Mouse (Mus musculus): ENCODE measurements at regions not wholly inside any gene's neighbourhood (a gene's known extent, or its start where the extent isn't known, plus 50 kb on each side); places are given as distances from the start of the nearest gene placed in this dataset.

DNA sequence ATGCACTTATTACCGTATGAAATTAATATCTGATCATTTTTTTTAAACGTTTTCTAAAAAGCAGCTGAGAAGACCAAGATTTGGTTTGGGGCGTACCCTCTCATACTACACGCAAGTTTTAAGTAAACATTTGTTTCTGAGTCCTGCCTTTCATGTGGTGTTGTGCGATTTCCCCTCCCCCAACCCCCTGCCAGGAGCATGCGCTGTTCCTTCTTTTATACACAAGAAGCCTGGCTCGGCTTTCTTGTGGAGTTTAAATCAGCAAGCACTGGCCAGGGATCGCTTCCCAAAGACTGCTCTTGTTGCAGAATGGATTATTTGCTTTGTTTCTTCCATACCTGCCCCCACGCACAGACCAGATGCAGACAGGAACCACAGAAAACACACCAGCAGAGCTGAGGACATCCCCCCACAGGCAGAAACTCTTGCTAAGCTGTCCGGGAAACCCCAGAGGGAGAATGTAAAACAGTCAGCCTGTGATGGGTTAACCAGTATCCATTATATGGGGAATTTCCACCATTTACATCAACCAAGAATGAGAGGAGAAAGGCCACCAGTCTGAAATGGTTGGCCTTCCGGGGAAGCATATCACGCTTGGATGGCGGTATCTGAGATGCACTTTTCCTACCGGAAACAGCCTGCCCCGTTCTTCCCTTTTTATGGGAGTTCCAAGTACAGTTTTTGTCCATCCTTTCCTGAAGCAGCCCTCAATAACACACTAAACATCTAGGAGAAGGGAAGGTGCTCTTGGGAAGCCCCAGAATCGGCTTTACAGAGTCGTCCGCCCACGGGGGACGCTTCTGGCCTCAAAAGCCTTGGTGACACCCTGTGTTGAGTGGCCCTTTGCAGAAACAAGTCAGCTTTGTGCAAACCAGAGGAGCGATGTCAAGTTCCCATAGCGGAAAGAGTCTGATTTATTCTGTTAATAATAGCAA is 91.3 kb downstream of the Tomm20 start:
- no peak for DNase-seq (ENCODE audit: low spot score)

DNA sequence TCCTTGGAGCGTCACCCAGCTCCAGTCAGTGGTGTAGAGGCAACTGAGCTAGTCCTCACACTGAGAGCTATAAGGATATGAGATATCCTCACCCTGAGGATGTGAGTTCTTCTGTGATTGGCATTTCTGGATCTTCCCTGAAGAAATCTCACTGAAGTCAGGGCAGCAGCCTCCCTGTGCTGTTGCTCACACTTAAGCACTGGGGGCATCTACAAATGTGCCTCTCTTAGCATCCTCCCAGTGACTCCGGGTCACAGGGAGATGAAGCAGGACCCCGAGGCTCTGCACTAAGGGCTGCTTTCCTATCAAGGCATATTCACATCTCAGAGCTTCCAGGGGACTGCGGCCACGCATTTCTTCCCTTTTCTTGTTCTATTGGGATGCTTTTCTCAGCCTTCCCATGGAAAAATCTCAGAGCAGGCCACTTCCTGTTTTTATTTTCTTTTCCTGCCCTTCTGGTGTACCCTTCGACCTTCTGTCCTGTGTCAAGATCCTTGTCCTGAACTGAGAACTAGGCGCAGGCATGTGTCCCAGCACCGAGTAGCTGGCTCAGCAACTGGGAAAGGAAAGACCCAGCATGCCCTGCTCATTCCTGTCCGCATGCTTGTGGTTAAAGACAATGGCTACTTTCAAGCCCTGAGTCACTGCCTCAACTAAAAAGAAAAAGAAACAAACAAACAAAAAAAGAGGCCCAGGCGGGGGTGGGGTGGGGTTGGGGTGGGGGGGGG is 92.8 kb downstream of the Tomm20 start:
- no peak for DNase-seq (ENCODE audit: low spot score)

DNA sequence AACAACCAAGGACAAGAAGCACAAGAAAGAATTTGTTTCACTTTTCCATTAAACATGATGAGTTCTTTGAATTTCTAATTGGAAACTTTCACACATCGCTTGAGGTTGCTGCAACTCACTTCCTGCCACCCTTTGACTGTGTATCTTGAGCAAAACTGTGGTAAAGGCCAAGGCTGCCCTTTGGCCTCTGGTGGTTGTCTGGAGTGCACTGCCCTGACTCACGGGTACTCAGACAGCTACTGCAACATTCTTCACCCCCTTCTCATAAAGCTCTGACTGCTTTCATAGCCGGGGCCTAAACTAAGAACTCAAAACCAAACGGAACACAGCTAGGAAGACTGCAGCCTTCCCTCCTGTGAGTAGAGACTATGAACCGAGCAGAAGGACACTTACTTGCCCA is 93.5 kb downstream of the Tomm20 start:
- no peak for DNase-seq (ENCODE audit: low spot score)

DNA sequence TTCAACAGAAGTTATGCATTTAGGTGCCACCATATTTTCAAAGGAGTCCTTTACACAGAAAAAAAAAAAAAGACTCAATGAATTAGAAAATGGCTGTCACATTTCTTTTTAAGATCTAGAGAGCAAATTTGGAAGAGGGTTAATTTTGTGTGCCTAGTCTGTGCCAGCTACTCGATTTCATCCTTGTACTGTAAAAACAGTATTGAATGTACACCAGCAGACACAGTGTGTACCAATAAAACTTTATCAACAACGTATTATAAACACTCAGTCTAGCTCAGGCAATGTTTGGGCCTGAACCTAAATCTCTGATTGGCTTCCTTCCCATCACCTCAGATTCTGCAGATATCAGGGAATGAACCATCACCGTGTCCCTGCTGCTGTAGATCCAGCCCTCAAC is 93.9 kb downstream of the Tomm20 start:
- no peak for DNase-seq (ENCODE audit: low spot score)

DNA sequence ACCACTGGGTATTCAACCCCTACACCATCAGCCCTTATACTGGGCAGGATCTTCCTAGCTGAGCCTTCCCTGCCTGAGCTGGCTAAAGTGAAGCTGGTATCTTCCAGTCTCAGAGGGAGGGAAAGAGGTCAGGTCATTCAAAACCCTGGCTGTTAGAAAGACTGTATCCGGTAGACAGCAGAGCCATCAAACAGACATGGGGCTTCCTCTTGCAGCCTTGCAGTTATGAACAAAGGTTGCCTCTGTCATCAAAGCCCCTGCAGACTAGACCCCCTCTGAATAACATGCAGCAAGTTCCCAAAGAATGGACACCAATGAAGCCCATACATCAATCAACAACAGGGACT is 95.5 kb downstream of the Tomm20 start:
- no peak for DNase-seq (ENCODE audit: low spot score)

DNA sequence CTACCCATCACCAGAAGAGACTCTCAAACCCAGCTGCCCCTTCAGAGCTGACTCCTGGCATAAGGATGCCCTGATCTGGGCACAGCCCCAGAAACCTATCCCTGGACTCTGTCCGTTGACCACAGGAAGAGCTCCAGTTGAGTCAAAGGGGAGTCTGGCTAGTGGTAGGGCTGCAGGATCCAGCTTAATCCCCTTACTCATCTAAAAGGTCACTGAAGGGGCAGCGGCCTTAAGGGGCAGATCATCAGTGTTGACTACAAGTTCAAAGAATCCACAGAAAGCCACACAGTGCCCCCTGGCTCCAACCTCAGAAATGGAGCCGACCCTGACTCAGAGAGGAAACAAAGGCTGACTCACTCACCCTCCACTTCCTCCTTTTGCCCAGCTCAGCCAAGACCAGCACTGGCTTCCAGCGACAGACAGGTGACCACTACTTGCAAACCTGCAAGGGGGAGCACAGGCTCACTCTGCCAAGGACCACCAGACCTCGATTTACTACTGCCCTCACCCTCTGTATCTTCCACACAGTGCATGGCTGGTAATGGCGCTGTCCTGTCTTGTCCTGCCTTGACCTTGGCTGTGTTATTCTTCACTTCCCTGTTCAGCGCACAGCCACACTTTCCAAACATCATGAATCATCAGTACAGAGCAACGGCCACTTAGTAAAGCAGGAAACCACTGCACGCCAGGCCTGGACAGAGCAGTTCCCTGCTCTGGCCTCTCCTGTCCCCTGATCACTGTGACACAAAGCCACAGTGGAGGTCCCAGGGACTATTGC is 96.0 kb downstream of the Tomm20 start:
- no peak for DNase-seq (ENCODE audit: low spot score)

DNA sequence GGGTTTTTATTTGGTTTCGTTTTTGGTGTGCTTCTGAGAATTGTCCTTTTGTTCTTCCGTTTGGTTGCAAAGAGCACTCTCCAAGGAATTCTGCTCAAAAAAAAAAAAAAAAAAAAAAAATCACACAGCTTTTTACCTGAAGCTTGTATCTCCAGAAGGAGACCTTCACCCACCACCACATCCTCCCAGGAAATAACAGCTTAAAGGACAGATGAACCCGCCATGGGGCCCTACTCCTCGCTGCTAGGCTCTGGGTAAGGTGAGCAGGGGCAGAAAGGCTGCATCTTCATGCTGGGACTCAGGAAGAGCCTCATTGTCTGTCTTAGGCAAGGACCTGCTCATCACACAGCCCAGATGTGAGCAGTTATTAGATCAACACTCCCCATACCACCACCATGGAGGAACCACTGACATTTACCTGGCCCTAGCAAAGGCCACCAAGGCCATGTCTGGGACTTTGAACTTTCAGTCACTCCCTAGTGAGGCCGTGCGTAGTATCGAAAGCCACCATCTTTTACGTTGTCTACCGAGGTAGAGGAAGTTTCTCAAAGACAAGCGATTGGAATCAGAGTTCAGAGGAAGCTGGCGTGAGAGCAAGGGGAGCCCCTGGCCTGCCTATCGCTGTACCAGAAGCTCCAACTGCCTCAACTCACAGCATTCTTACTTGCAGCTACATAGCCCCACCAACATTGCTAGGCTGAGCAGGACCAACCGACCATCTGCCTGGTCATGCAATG is 97.1 kb downstream of the Tomm20 start:
- no peak for DNase-seq (ENCODE audit: low spot score)

DNA sequence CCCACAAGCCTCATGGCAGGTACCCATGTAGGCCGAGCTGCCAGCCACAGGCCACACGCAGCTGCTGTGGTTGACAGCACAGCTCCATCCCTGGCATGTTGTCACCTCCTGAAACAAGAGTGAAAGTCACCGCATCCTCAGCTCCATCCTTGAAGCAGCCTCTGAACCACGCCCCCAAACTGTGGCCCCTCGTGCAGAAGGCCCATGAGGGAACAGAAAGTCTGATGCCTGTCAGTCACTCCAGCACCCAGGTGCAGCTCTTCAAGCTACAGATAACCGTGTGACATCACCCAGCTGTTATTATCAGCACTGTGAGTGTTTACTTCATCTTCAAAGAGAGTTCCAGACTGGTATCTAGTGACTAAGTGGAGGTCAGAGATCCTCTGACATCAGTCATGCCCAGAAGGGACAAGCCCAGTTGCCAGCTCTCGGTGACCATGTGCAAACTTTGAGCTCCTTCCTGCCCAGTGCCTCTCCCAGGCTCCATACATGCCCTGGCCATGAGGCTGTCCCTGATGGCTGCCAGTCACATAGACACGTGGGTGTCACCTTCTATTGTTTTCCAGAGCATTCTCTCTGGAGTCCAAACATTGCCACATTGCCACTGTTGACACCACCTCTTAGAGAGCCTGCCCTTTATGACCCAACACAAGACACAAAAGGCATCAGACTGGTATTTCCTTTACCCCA is 97.8 kb downstream of the Tomm20 start:
- no peak for DNase-seq (ENCODE audit: low spot score)

DNA sequence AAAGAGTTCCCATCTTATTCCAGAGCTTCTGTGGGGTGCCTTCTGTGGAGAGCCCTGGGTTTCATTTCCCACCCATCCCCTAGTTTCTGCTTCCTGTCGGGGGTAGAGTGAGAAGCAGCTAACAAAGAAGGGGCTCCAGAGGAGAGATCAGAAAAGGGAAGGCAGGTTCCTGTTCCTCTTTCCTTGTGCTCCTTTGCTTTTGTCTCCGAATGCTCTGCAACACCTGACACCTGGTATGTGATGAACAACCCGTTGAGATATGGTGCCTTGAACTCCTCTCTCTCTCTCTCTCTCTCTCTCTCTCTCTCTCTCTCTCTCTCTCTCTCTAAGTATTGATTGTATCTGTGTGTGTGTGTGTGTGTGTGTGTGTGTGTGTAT is 99.5 kb downstream of the Tomm20 start:
- no peak for DNase-seq (ENCODE audit: low spot score)

DNA sequence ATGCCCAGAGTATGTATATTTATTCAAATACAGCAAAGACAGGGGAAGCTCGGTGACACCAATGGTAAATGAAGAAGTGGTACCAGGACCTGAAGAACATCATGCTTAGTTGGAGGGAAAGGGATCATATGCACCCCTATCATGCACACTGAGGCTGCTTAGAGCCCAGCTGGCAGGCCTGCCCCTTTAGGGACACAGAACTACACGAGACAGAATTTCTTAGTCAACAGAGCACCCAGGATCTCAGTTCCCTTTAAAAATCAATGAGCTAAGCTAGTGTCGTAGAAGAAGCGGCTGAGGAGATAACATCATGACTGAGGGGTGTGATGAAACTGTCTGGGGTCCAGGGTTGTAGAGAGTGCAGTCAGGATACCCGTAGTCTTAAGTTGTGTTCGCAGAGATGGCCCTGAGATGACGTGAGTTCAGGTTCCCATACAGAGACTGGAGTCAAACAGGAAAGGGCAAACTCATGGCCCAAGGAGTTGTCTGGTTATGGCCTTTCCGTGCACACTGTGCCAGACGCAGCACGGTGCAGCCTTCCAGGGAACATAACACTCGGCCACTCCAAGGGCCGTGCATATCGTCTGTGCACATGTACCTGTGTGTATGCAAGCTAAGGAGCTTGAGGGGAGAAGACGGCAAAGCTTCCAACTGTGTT is 100.0 kb downstream of the Tomm20 start:
- no peak for DNase-seq (ENCODE audit: low spot score)

DNA sequence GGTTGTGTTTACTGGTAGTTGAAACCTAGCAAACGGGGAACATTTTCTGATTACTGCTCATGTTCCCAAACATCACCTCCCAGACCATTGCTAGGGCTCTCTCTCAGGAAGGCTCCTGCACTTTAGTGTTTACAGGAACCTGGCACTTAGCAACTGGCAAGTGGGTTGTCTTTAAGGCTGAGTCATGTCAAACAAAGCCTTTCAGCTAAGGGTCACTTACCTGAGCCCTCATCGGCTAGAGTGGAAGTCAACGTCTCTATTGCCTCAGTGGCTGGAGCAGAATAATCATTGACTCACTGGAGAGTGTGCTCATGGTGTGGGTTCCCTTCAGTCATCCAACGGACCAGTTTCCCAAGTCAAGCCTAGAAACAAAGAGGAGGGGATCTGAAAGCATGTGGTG is 101.0 kb downstream of the Tomm20 start:
- DNase-seq (ENCODE audit: low spot score): no peak

DNA sequence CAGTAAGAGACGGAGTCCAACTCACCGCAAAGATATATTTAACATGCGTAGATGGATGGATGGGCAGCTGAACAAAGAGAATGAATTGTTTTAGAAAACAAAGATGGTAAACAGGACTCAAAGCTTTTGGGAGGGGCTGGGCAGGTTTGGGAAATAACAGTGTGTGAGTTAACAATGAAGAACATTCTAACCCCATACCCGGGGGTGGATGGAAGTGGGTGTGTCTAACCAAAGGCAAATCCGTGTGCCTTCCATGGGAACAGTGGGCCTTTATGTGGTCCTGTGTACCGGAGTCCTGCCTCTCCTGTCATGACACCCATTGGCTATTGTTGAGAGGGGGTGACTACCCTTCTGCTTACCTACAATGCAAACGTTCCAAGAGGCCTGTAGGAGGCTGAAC is 104.5 kb downstream of the Tomm20 start:
- DNase-seq (ENCODE audit: low spot score): no peak

DNA sequence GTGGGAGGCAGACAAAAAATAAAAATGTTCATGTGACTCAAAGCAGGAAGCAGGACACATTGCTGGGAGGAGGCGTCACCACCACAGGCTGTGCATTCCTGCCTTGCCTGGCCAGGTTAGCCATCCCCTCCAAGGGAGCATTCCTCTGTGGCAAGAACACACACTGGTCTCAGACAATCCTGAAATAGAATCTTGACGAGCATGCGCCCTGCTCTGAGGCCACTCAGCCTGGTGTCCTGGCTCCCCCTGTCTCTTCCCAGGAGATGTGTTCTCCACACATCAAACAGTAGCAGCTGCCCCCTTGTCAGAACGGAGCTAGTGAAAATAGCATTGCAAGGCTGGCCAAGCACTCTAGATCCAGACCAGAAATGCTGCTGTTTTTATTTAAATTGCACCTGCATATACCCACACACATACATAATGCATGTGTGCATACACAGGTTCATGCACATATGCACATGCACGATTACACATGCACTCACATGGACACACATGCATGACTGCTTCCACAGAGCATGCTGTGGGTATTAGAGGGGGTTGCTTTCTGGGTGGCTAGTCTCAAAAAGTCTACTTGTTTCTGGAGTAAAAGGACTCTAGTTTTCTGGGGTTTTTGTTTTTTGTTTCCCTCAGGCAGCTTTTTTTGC is 105.8 kb downstream of the Tomm20 start:
- no peak for DNase-seq (ENCODE audit: low spot score)

DNA sequence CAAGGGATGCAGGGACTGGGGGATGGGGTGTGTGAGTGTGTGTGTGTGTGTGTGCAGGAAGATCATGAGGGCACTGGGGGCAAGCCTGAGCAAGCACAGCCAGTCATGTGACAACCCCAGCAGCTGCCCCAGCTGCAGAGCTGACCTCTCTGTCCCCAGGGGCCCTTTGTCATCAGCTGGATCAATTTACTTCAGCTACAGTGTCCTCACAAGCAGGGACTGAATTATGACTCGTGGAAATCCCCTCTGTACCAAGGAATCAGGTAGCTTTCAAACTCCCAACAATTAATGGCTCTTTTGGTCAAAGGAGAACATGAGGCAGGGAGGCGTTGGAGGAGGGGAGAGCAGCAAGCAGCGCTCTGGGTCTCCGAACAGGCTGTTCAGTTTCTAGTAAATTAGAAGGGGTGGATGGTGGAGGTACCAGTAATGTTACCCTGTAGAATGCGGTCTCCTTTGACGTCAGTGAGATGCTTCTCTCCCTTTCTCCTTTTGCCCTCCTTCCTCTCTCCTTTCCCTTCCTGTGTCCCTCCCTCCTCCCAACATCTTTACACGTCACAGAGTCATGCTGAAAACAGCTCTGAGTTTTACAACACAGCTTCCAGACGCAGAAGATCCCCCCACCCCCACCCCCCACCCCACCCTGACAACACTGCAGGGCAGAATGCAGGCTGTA is 106.5 kb downstream of the Tomm20 start:
- DNase-seq (ENCODE audit: low spot score): no peak

DNA sequence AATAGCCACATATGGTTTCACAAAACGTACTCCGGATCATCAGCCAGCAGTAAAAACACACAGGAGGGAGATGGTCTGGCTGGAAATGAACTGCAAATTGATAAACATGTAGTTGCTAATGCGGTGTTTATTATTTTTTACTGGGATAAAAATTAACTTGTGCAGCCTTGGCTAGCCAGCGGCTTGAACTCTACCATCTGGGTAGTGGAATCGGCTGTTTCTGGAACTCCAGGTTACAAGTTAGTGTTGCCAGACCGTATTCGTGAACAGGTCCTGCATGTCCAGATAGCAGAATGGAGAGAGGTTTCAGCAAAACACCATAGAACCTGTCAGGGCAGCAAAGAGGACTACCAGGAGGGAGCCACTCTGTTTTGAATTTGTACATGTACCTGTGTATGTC is 107.4 kb downstream of the Tomm20 start:
- DNase-seq (ENCODE audit: low spot score): no peak

DNA sequence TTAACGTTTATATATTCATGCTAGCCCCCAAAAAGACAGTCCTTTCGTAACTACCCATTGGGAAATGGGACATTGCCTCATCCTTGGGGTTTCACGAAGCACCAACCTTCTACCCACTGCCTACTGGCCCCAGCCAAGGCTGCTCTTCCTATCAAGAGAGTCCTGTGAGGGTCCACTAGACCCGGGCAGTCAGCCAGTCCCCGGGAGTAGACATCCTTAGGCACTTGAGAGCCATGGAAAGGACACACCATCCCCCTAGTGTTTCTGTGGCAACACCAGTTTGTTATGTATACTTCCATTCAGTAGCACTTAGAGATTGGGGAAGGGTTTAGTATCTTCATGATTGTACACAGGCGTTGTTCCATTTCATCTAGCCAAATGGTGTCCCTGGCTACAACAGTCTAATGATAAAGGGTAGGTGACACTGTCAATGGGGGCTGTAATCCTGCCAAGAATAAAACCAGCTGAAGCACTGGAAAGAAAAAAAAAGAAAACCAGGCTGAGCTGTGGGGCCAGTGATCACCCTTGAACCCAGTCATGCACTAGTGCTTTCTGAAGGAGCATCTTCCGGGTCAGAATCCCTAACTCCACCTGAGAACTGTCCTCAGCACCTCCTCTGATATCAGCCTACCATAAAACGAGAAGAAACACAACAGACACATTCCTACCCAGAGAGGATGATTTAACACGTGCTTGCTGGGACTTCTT is 108.2 kb downstream of the Tomm20 start:
- no peak for DNase-seq (ENCODE audit: low spot score)

DNA sequence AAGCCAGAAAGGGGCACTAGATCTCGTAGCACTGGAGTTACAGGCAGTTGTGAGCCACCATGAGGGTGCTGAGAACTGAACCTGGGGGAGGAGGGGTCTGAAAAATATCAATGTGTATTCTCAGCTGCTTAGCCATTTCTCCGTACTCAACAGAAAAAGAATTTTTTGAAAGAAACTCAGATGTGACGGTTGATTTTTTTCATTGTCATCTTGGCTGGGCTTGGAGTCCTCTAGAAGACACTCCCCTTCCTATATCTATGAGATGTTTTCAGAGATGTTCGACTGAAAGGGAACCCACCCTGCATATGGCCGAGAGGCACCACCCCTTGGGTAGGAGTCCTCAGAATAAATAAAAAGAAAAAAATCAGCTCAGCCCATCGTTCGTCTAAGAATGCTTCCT is 110.1 kb downstream of the Tomm20 start:
- no peak for DNase-seq (ENCODE audit: low spot score)

DNA sequence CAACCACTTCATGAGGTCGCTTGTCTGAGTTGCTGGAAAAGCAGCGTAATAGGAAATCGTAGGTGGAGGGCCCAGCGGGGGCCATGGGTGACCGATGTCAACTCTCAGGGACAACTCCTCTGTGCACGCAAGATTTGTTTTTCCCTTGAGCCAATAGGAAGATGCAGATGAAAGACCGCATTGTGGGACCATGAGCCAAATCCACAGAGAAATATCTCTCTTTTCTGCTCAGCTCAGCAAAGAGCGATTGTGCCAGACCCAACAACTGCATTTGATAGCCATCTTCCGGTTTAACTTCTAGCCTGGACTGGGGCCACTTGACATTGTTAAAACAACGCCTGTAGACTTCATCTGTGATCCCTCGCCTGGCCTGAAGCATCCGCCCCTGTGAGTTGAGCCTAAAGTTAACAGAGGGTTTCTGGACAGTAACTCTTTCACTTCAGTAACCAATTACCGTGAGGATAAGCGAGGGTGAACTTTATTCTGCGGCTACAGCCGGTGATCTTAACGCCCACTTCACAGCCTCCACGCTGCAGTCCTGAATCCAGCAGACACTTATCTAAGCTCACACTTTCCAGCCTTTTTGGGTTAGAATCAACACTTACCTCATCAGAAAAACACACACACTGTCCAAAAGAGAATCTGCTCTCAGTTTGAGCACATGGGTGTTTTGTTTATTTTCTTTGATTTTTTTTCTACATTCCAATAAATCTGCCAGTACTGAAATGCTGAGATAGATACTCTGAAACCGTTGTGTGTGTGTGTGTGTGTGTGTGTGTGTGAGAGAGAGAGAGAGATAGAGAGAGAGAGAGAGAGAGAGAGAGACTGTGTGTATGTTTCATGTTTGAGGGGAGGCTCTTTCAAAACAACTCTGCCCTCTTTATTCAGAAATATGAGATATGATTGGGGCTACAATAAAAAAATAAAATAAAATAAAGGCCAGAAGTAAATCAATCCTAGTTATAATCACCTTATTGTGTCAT is 111.9 kb downstream of the Tomm20 start:
- no peak for DNase-seq (ENCODE audit: low spot score)

Measured in ovary, postnatal 10 days (tissue).